Mouse (Mus musculus) lung, postnatal 0 days (tissue): ENCODE data around the gene Prnp.

Experiments used
- CTCF ChIP-seq: IDR thresholded peaks from 2 replicates; pipeline ENCODE4 v1.5.1; 2016; ENCODE audit warnings: antibody characterized with exemption, mild to moderate bottlenecking
- EP300 ChIP-seq: IDR thresholded peaks from 2 replicates; pipeline ENCODE4 v1.6.1; 2016; ENCODE audit warnings: antibody characterized with exemption, mild to moderate bottlenecking, control low read depth

DNA sequence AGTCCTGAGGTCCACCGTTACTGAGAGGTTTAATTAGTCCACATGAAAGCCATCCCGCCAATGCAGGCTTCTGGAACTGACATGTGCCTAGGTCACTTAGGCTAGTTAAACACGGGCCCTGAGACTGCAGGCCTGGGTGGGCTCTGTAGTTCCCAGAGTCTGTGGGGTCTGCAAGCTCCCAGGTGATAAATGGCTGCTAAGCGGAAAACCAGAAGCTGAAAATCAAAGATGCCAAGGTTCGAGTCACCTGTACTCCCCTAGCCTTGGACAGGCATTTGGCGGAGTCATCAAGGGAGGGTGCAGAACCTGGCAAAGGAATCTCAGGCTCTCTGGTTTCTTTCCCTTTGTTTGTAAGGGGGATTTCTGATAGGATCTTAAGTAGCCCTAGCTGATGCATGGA is 31.8 kb downstream of the Prnp start:
- TF ChIP-seq CTCF (no peak), EP300 (no peak)
